Mouse (Mus musculus) kidney, adult 2 months (tissue): ENCODE measurements around the gene Prkar2b.

Experiments
- CTCF ChIP-seq: fragments of 200-500 bp; conservative IDR thresholded peaks from 2 replicates; pipeline ENCODE4 v1.5.1; 2011; ENCODE audit warnings: low read depth, mild to moderate bottlenecking, control low read depth, low read length, moderate library complexity, mixed read lengths; ENCODE audit not compliant: insufficient read depth, insufficient read length
- POLR2A ChIP-seq: fragments of 200-500 bp; IDR thresholded peaks from one replicate; pipeline ENCODE4 v1.6.1; 2011; ENCODE audit warnings: low read depth, low read length, control low read depth

DNA sequence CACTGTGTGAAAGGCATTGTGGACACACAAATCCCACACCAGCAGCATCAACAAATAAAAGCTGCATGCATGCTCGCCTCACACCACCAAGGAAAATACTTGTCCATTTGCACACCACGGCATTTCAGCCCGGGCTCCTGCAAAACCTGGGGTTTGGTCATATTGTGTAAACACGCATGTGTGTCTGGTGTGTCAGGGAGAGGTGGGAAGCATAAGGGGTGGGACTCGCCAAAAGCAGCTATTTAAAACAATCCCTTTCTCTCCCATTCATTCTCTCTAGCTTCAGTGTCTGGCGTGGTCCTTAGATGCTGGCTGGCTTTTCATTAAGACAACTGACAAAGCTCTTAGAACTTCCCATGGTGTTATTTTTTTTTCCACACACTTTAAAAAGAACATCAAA lies 1.4 kb downstream of the Prkar2b start:
- TF ChIP-seq POLR2A (no peak), CTCF (no peak)
